Mouse (Mus musculus): ENCODE results near the gene Lamb3.
A peak's percentile ranks its signal among the peaks of the same experiment; 100 is the strongest.

Lamb3 gene

GRCm38 (mm10) chr1:193337787-193338310 is 130.3 kb downstream of the Lamb3 start:
- DNase-seq (ENCODE audit: low spot score in 2 of 2), result no peak

GRCm38 (mm10) chr1:193338363-193338995 is 131.0 kb downstream of the Lamb3 start:
- peak; percentile 76 to 79 for DNase-seq (ENCODE audit: low spot score in 2 of 2)

- no peak for DNase-seq (ENCODE audit: low spot score in 2 of 2)
These were observed 134.9 kb downstream of the Lamb3 start for GRCm38 (mm10) chr1:193342198-193342946.

GRCm38 (mm10) chr1:193343853-193344252 is 136.4 kb downstream of the Lamb3 start:
- no peak for DNase-seq (ENCODE audit: low spot score in 2 of 2)

- DNase-seq (ENCODE audit: low spot score in 2 of 2), result no peak
These were observed 137.5 kb downstream of the Lamb3 start for GRCm38 (mm10) chr1:193344976-193345375.

- no peak for DNase-seq (ENCODE audit: low spot score in 2 of 2)
These were observed 139.4 kb downstream of the Lamb3 start for GRCm38 (mm10) chr1:193346908-193347307.

GRCm38 (mm10) chr1:193348261-193348962 is 140.9 kb downstream of the Lamb3 start:
- DNase-seq (ENCODE audit: low spot score in 2 of 2), result no peak

- no peak for DNase-seq (ENCODE audit: low spot score in 2 of 2)
These were observed 142.4 kb downstream of the Lamb3 start for GRCm38 (mm10) chr1:193349702-193350545.

- DNase-seq (ENCODE audit: low spot score in 2 of 2), result peak in 1 of 2 experiments; percentile 80
These were observed 143.0 kb downstream of the Lamb3 start for GRCm38 (mm10) chr1:193350546-193350801.

- DNase-seq (ENCODE audit: low spot score in 2 of 2), result peak in 1 of 2 experiments; percentile 46
These were observed 144.1 kb downstream of the Lamb3 start for GRCm38 (mm10) chr1:193351583-193351982.

- no peak for DNase-seq (ENCODE audit: low spot score in 2 of 2)
These were observed 151.7 kb downstream of the Lamb3 start for GRCm38 (mm10) chr1:193359199-193359598.

GRCm38 (mm10) chr1:193361181-193361580 is 153.7 kb downstream of the Lamb3 start:
- no peak for DNase-seq (ENCODE audit: low spot score in 2 of 2)

GRCm38 (mm10) chr1:193362078-193362477 is 154.6 kb downstream of the Lamb3 start:
- no peak for DNase-seq (ENCODE audit: low spot score in 2 of 2)

- DNase-seq (ENCODE audit: low spot score in 2 of 2), result peak; percentile 52 to 64
These were observed 156.3 kb downstream of the Lamb3 start for GRCm38 (mm10) chr1:193363801-193364231.

- DNase-seq (ENCODE audit: low spot score in 2 of 2), result peak; percentile 80
These were observed 160.6 kb downstream of the Lamb3 start for GRCm38 (mm10) chr1:193368055-193368454.

- no peak for DNase-seq (ENCODE audit: low spot score in 2 of 2)
These were observed 161.6 kb downstream of the Lamb3 start for GRCm38 (mm10) chr1:193369091-193369490.

GRCm38 (mm10) chr1:193370096-193370495 is 162.6 kb downstream of the Lamb3 start, which contains the start of gene Camk1g:
TSS of gene Camk1g (minus strand) at chr1:193370298.
- DNase-seq (ENCODE audit: low spot score in 2 of 2), result peak; percentile 40 to 73

- DNase-seq (ENCODE audit: low spot score in 2 of 2), result no peak
These were observed 166.5 kb downstream of the Lamb3 start for GRCm38 (mm10) chr1:193373906-193374413.

GRCm38 (mm10) chr1:193376478-193377134 is 169.1 kb downstream of the Lamb3 start:
- peak; percentile 34 to 43 for DNase-seq (ENCODE audit: low spot score in 2 of 2)

- no peak for DNase-seq (ENCODE audit: low spot score in 2 of 2)
These were observed 172.1 kb downstream of the Lamb3 start for GRCm38 (mm10) chr1:193379634-193380033.

GRCm38 (mm10) chr1:193380877-193381276 is 173.4 kb downstream of the Lamb3 start:
- peak in 1 of 2 experiments; percentile 19 for DNase-seq (ENCODE audit: low spot score in 2 of 2)
